Mouse (Mus musculus): ENCODE data around the gene Sh3bp1.

DNA sequence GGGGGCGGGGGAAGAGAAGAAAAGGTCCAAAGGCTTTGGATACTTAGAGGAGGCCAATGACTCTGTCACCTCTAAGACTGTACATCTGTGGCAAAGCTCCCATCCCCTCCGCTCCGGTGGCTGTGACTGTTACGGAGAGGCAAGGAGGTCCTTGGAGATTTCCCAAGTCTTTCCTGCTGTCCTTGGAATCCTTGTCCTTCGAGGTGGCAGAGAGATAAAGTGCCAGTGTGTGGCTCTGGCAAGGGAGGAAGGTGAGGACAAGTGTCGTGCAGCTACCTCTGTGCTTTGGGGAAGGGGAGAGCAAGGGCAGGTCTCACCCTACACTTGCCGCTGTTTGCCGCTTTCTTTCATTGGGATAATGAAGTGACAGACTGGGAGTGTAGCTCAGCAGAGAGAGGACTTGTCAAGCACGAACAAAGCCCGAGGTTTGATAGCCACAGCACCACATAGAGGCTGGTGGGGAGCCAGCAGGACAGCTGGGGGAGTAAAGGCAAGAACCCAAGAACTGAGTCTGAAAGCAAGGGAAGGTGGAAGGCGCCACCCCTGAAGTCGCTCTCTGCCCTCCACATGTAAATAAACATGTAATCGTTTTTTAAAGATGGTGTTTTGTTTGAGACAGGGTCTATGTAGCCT is 25.6 kb upstream of the Sh3bp1 start:
- no peak for TF ChIP-seq ZC3H11A (IDR thresholded peaks at IDR 0.05; ENCODE audit: borderline replicate concordance, low read depth, low read length)
- no peak for TF ChIP-seq CHD2 (IDR thresholded peaks at IDR 0.05; ENCODE audit: low read depth, low read length)

All from ES-E14 (cell line).